Mouse (Mus musculus) CH12.LX (cell line): ENCODE results near the gene Aldh5a1. TPM values are rescaled to one million over a fixed set of nuclear protein-coding genes. Genes with fewer than 3 reads are reported as not detected.
A peak's percentile ranks its signal among the peaks of the same experiment; 100 is the strongest.

Experiments
- DNase-seq: peaks from one replicate; pipeline ENCODE4 v3.0.0-alpha.2; 2013; ENCODE audit errors: extremely low read depth
- H3K27ac ChIP-seq: 2 replicates; pipeline ENCODE4 v1.5.1; 2012; ENCODE audit warnings: low read depth, mild to moderate bottlenecking, control low read depth, moderate library complexity; ENCODE audit not compliant: insufficient read depth
- H3K27me3 ChIP-seq: replicated peaks from 2 replicates; pipeline ENCODE3; 2012; ENCODE audit warnings: inconsistent platforms
- H3K36me3 ChIP-seq, 2 experiments: replicated peaks in 1 of 2; 2 replicates each; pipeline versions ENCODE3 to v1.6.1; 2012; ENCODE audit warnings: inconsistent platforms in 1 of 2, low read length in 1 of 2, mild to moderate bottlenecking in 1 of 2, mixed read lengths in 1 of 2, moderate library complexity in 1 of 2; ENCODE audit not compliant: control insufficient read depth in 1 of 2, insufficient read depth in 1 of 2
- H3K4me1 ChIP-seq, 2 experiments: 2 replicates each; pipeline ENCODE4 v1.6.1; 2012; ENCODE audit warnings: inconsistent platforms in 1 of 2, moderate library complexity in 1 of 2; ENCODE audit not compliant: insufficient read depth in 2 of 2, control insufficient read depth in 1 of 2
- H3K4me2 ChIP-seq: 2 replicates; pipeline ENCODE4 v1.6.1; 2012; ENCODE audit warnings: low read depth, mild to moderate bottlenecking, control low read depth; ENCODE audit not compliant: poor library complexity, insufficient read depth, severe bottlenecking
- H3K4me3 ChIP-seq, 3 experiments: fragments of 150-350 bp in 1 of 3; sonication (generic) in 1 of 3; replicated peaks in 1 of 3; 2 replicates each; pipeline versions ENCODE3 to v1.5.1; 2011 to 2012; ENCODE audit warnings: low read depth in 2 of 3, low read length in 2 of 3, mild to moderate bottlenecking in 2 of 3, moderate library complexity in 2 of 3, control low read depth in 1 of 3, improper control_type of control experiment in 1 of 3, inconsistent platforms in 1 of 3, mixed read lengths in 1 of 3; ENCODE audit not compliant: poor library complexity in 1 of 3
- H3K79me2 ChIP-seq: replicated peaks from 2 replicates; pipeline ENCODE4 v1.6.1; 2012; ENCODE audit warnings: mild to moderate bottlenecking, moderate library complexity; ENCODE audit not compliant: control insufficient read depth, poor library complexity, insufficient read depth, severe bottlenecking; ENCODE audit errors: extremely low read depth
- H3K9ac ChIP-seq: 2 replicates; pipeline ENCODE4 v1.6.1; 2012; ENCODE audit warnings: low read depth, mild to moderate bottlenecking, control low read depth, moderate library complexity; ENCODE audit not compliant: insufficient read depth
- H3K9me3 ChIP-seq: replicated peaks from 2 replicates; pipeline ENCODE3; 2012; ENCODE audit warnings: low read length, inconsistent platforms, mixed read lengths
- BHLHE40 ChIP-seq: IDR thresholded peaks from 2 replicates; pipeline ENCODE4 v1.6.1; 2011; ENCODE audit warnings: mild to moderate bottlenecking, low read depth, low read length, improper control_type of control experiment
- CHD1 ChIP-seq: IDR thresholded peaks from 2 replicates; pipeline ENCODE4 v1.6.1; 2012; ENCODE audit warnings: low read depth, low read length, improper control_type of control experiment, inconsistent platforms
- E2F4 ChIP-seq: IDR thresholded peaks from 2 replicates; pipeline ENCODE4 v1.6.1; 2011; ENCODE audit warnings: low read depth, low read length, improper control_type of control experiment; ENCODE audit not compliant: insufficient replicate concordance
- ELF1 ChIP-seq: IDR thresholded peaks from 2 replicates; pipeline ENCODE4 v1.6.1; 2014; ENCODE audit warnings: low read depth, mild to moderate bottlenecking, inconsistent platforms, low read length, improper control_type of control experiment
- ETS1 ChIP-seq: conservative IDR thresholded peaks from 2 replicates; pipeline ENCODE4 v1.6.1; 2012; ENCODE audit warnings: low read depth, mild to moderate bottlenecking, inconsistent platforms, low read length, improper control_type of control experiment, moderate library complexity
- GABPA ChIP-seq: IDR thresholded peaks from 2 replicates; pipeline ENCODE4 v1.6.1; 2012; ENCODE audit warnings: low read depth, low read length, improper control_type of control experiment, inconsistent platforms; ENCODE audit not compliant: insufficient replicate concordance
- IRF4 ChIP-seq: IDR thresholded peaks from 2 replicates; pipeline ENCODE4 v1.6.1; 2014; ENCODE audit warnings: low read depth, mild to moderate bottlenecking, inconsistent platforms, low read length, improper control_type of control experiment
- JUND ChIP-seq: conservative IDR thresholded peaks from 2 replicates; pipeline ENCODE4 v1.6.1; 2011; ENCODE audit warnings: low read depth, low read length, improper control_type of control experiment
- KAT2A ChIP-seq: IDR thresholded peaks from 2 replicates; pipeline ENCODE4 v1.6.1; 2012; ENCODE audit warnings: low read length, improper control_type of control experiment, inconsistent platforms; ENCODE audit not compliant: insufficient replicate concordance
- MAFK ChIP-seq: IDR thresholded peaks from 2 replicates; pipeline ENCODE4 v1.6.1; 2011; ENCODE audit warnings: low read length, improper control_type of control experiment; ENCODE audit not compliant: insufficient replicate concordance
- MAX ChIP-seq: IDR thresholded peaks from 2 replicates; pipeline ENCODE4 v1.6.1; 2011; ENCODE audit warnings: low read length, improper control_type of control experiment
- MAZ ChIP-seq: IDR thresholded peaks from 2 replicates; pipeline ENCODE4 v1.6.1; 2012; ENCODE audit warnings: low read depth, mild to moderate bottlenecking, inconsistent platforms, low read length, improper control_type of control experiment, moderate library complexity
- MEF2A ChIP-seq: IDR thresholded peaks from 2 replicates; pipeline ENCODE4 v1.6.1; 2014; ENCODE audit warnings: low read depth, mild to moderate bottlenecking, inconsistent platforms, low read length, improper control_type of control experiment, borderline replicate concordance
- MXI1 ChIP-seq: IDR thresholded peaks from 2 replicates; pipeline ENCODE4 v1.6.1; 2011; ENCODE audit warnings: mild to moderate bottlenecking, low read depth, low read length, improper control_type of control experiment
- MYC ChIP-seq: IDR thresholded peaks from 2 replicates; pipeline ENCODE4 v1.6.1; 2011; ENCODE audit warnings: low read depth, mild to moderate bottlenecking, improper control_type of control experiment, low read length
- NELFE ChIP-seq: IDR thresholded peaks from 2 replicates; pipeline ENCODE4 v1.6.1; 2011; ENCODE audit warnings: low read depth, low read length, improper control_type of control experiment
- POLR2A ChIP-seq: IDR thresholded peaks from 2 replicates; pipeline ENCODE4 v1.6.1; 2011; ENCODE audit warnings: low read depth, mild to moderate bottlenecking, improper control_type of control experiment, low read length
- SMC3 ChIP-seq: IDR thresholded peaks from 2 replicates; pipeline ENCODE4 v1.6.1; 2011; ENCODE audit warnings: low read depth, low read length, improper control_type of control experiment
- TBP ChIP-seq: conservative IDR thresholded peaks from 2 replicates; pipeline ENCODE4 v1.6.1; 2011; ENCODE audit warnings: low read depth, low read length, improper control_type of control experiment
- UBTF ChIP-seq: IDR thresholded peaks from 2 replicates; pipeline ENCODE4 v1.6.1; 2012; ENCODE audit warnings: low read depth, mild to moderate bottlenecking, inconsistent platforms, low read length, improper control_type of control experiment, moderate library complexity
- USF1 ChIP-seq: IDR thresholded peaks from 2 replicates; pipeline ENCODE4 v1.6.1; 2014; ENCODE audit warnings: low read depth, mild to moderate bottlenecking, inconsistent platforms, low read length, improper control_type of control experiment
- ZC3H11A ChIP-seq: IDR thresholded peaks from 2 replicates; pipeline ENCODE4 v1.6.1; 2012; ENCODE audit warnings: low read depth, mild to moderate bottlenecking, inconsistent platforms, low read length, improper control_type of control experiment
- ZKSCAN1 ChIP-seq: IDR thresholded peaks from 2 replicates; pipeline ENCODE4 v1.6.1; 2012; ENCODE audit warnings: low read depth, inconsistent platforms, low read length, improper control_type of control experiment, borderline replicate concordance
- ZNF384 ChIP-seq: IDR thresholded peaks from 2 replicates; pipeline ENCODE4 v1.6.1; 2012; ENCODE audit warnings: low read depth, low read length, improper control_type of control experiment, inconsistent platforms
- dilution Hi-C: fragments of 300-500 bp; cut with MboI; formaldehyde crosslinking; loops from 2 replicates; pipeline ENCODE4 v1.14.3; 2020; ENCODE audit warnings: low sequenced_read_pairs; ENCODE audit not compliant: extremely low pct_unique_long_range_greater_than_20kb, extremely low pct_ligation_motif_present
- in situ Hi-C: fragments of 300-500 bp; cut with MboI; formaldehyde crosslinking; loops from 3 replicates; pipeline ENCODE4 v1.14.3; 2019; ENCODE audit warnings: low sequenced_read_pairs, low pct_ligation_motif_present, low pct_unique_long_range_greater_than_20kb, mixed read lengths
- polyA plus RNA-seq: library from polyadenylated mRNA; unstranded; fragments of >175 nt; gene quantifications from 2 replicates; pipeline ENCODE4 v1.2.1, GENCODE M21; 2012; ENCODE audit warnings: low read depth; ENCODE audit not compliant: insufficient read length
- total RNA-seq, 2 experiments: library from RNA; depleted of rRNA; stranded (reverse); fragments of 300-350 nt in 1 of 2; fragments of >200 nt in 1 of 2; gene quantifications; 2 replicates each; pipeline ENCODE4 v1.2.3; 2012 to 2014

Gene Aldh5a1
- total and polyA plus RNA-seq, 3 experiments: 0.36 to 2.4 (median 1.3) TPM

DNA sequence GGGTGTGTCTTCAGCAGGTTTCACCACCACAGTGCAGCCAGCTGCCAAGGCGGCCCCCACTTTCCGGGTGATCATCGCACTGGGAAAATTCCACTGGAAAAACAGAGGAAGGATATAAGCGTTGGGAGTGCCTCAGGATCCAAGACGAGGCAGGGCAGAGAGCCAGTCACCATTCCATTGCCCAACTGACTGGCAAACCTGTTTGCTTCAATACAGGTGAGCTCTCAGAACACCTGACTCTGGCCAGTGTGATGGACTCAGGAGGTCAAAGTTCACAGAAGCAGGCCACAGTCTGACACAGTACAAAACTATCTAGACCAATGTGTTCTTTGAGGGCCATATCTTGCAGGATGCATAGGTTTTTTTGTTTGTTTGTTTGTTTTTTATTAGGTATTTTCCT, 13.5 kb downstream of the Aldh5a1 start:
- no peak for TF ChIP-seq USF1
- no peak for TF ChIP-seq CHD1
- H3K79me2 ChIP-seq: no peaks in the 10 kb centered on the region
- no peak overlapping the region for H3K27ac ChIP-seq
- no peaks in the 10 kb centered on the region for H3K9me3 ChIP-seq
- in situ Hi-C loops (loop anchor here (25.0 kb wide), 3 partner anchors 212 to 587 kb away; partner anchors contain the start of gene Cmah), dilution Hi-C loops (no loop called here)
- no peak for DNase-seq
- no peaks in the 10 kb centered on the region for H3K36me3 ChIP-seq
- no peaks in the 10 kb centered on the region for H3K27me3 ChIP-seq
- no peak overlapping the region for H3K4me3 ChIP-seq
- no peak overlapping the region for H3K4me2 ChIP-seq
- H3K4me1 ChIP-seq: no peaks in the 10 kb centered on the region
- H3K9ac ChIP-seq: no peak overlapping the region

DNA sequence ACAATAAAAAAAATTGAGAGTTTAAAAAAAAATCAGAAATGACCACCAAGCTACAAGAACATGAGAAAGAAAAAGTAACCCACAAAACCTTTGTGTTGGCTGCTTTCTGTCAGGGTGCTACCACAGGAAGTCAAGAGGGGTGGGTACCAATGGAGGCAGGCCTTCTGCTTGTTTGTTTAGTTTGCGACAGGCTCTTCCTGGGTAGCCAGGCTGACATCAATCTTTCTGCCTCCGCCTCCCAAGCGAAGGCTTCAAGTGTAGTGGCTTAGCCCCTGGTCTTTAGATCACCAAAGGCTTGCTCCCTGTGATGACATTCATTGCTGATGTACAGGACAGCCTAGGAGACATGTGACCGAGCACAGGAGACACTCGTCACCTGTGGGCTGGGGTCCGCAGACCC, 16.2 kb downstream of the Aldh5a1 start:
- H3K79me2 ChIP-seq: no peaks in the 10 kb centered on the region

DNA sequence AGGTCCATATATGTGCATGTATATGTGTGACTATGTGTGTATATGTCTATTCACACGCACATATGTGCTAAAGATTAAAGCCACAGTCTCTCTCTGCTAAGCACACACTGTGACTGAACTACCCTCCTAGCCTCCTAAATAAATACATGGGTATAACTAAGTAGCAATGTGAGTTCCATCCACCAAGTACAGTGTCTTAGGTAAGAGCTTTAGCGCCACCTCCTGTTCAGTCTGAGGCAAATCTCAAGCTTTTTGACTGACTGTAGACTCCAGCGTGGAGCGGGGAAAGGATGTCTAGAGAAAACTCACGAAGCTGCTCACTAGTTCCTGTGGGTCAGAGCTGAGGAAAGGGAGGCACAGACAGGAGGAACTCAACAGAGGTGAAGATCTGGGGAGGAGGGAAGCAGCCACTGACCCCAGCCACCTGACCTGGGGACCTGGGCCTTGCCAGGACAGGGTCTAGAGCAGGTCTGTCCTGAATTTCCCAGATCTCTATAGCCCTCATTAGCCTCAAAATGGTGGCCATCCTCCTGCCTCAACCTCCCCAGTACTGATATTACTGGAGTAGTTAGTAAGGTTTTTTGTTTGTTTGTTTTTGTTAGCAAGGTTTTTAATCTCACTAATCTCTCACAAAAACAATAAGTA, 17.0 kb downstream of the Aldh5a1 start:
- in situ Hi-C loops: loop anchor here (25.0 kb wide), 3 partner anchors 208 to 583 kb away; partner anchors contain the start of gene Cmah
- no peak overlapping the region for H3K27ac ChIP-seq
- no peak overlapping the region for H3K4me2 ChIP-seq
- peak; percentile 75 for DNase-seq
- no peaks in the 10 kb centered on the region for H3K79me2 ChIP-seq
- no peaks in the 10 kb centered on the region for H3K4me1 ChIP-seq
- dilution Hi-C loops: no loop called here
- no peaks in the 10 kb centered on the region for H3K27me3 ChIP-seq
- H3K36me3 ChIP-seq: no peaks in the 10 kb centered on the region
- no peak overlapping the region for H3K4me3 ChIP-seq
- H3K9ac ChIP-seq: no peak overlapping the region
- H3K9me3 ChIP-seq: no peaks in the 10 kb centered on the region
- peak; percentile 70 for TF ChIP-seq SMC3
- TF ChIP-seq JUND: no peak
- TF ChIP-seq USF1: no peak
- TF ChIP-seq ZNF384: no peak
- TF ChIP-seq ZKSCAN1: no peak
- no peak for TF ChIP-seq BHLHE40
- no peak for TF ChIP-seq ELF1
- no peak for TF ChIP-seq MXI1
- no peak for TF ChIP-seq MAX
- no peak for TF ChIP-seq TBP
- TF ChIP-seq E2F4: no peak
- 0 out of 2 replicates have a peak, but pooled peaks have one; percentile 4 for TF ChIP-seq ZC3H11A
- TF ChIP-seq MYC: no peak
- no peak for TF ChIP-seq MAZ
- no peak for TF ChIP-seq UBTF
- TF ChIP-seq MEF2A: no peak
- no peak for TF ChIP-seq IRF4
- no peak for TF ChIP-seq NELFE
- TF ChIP-seq MAFK: no peak

More for the DNA sequence above, 16.2 kb downstream of the Aldh5a1 start:
- in situ Hi-C loops: loop anchor here (25.0 kb wide), 3 partner anchors 209 to 584 kb away; partner anchors contain the start of gene Cmah
- no peaks in the 10 kb centered on the region for H3K9me3 ChIP-seq
- no peak for TF ChIP-seq ZNF384
- TF ChIP-seq ZC3H11A: no peak
- no peak for TF ChIP-seq E2F4
- TF ChIP-seq ELF1: no peak
- no peak for TF ChIP-seq POLR2A
- no peak for TF ChIP-seq USF1
- no peak for TF ChIP-seq IRF4
- TF ChIP-seq KAT2A: no peak
- TF ChIP-seq JUND: no peak
- TF ChIP-seq MEF2A: no peak
- no peak for TF ChIP-seq ETS1
- TF ChIP-seq SMC3: no peak
- no peak for TF ChIP-seq GABPA
- TF ChIP-seq, all 38 proteins: peak for 0
- H3K4me1 ChIP-seq: no peaks in the 10 kb centered on the region
- no peak overlapping the region for H3K9ac ChIP-seq
- DNase-seq: no peak
- no peak overlapping the region for H3K4me2 ChIP-seq
- H3K27ac ChIP-seq: no peak overlapping the region
- dilution Hi-C loops: no loop called here
- no peaks in the 10 kb centered on the region for H3K36me3 ChIP-seq
- H3K27me3 ChIP-seq: no peaks in the 10 kb centered on the region
- no peak overlapping the region for H3K4me3 ChIP-seq
